Mouse (Mus musculus) midbrain, embryonic 14.5 days (tissue): ENCODE measurements around the gene Wdr81. TPM values are rescaled to one million over a fixed set of nuclear protein-coding genes. Genes with fewer than 3 reads are reported as not detected.

Experiments
- ATAC-seq: fragments of 200-750 bp; cut with Nextera tagmentation; 2 replicates; pipeline ENCODE4 v1.8.0; 2017; ENCODE audit warnings: moderate number of reproducible peaks, moderate library complexity; ENCODE audit not compliant: low FRiP score, low TSS enrichment
- DNase-seq: peaks from one replicate; pipeline ENCODE4 v3.0.0-alpha.2; 2015
- H3K27ac ChIP-seq: fragments of 300-500 bp; sonication (generic); replicated peaks from 2 replicates; pipeline ENCODE4 v1.5.1; 2014; ENCODE audit warnings: mild to moderate bottlenecking, low read depth, low read length, moderate library complexity
- H3K27me3 ChIP-seq: fragments of 300-500 bp; sonication (generic); 2 replicates; pipeline ENCODE4 v1.6.1; 2014; ENCODE audit warnings: low read length, control low read depth, mixed read lengths; ENCODE audit not compliant: control insufficient read depth, insufficient read depth
- H3K36me3 ChIP-seq: fragments of 300-500 bp; sonication (generic); 2 replicates; pipeline ENCODE4 v1.6.1; 2014; ENCODE audit warnings: low read length, control low read depth; ENCODE audit not compliant: control insufficient read depth, insufficient read depth
- H3K4me1 ChIP-seq: fragments of 300-500 bp; sonication (generic); 2 replicates; pipeline ENCODE4 v1.6.1; 2014; ENCODE audit warnings: mild to moderate bottlenecking, antibody characterized with exemption, low read length, control low read depth; ENCODE audit not compliant: control insufficient read depth, insufficient read depth
- H3K4me2 ChIP-seq: fragments of 300-500 bp; sonication (generic); 2 replicates; pipeline ENCODE4 v1.6.1; 2014; ENCODE audit warnings: mild to moderate bottlenecking, low read length, moderate library complexity
- H3K4me3 ChIP-seq: fragments of 300-500 bp; sonication (generic); replicated peaks from 2 replicates; pipeline ENCODE4 v1.5.1; 2014; ENCODE audit warnings: low read depth, low read length
- H3K9ac ChIP-seq: fragments of 300-500 bp; sonication (generic); replicated peaks from 2 replicates; pipeline ENCODE4 v1.6.1; 2014; ENCODE audit warnings: mild to moderate bottlenecking, low read length, moderate library complexity
- H3K9me3 ChIP-seq: fragments of 300-500 bp; sonication (generic); 2 replicates; pipeline ENCODE4 v1.6.1; 2016; ENCODE audit warnings: low read length, control low read depth, mixed read lengths; ENCODE audit not compliant: control insufficient read depth
- WGBS: fragments of 180-500 bp; shearing (Covaris S2); extraction: QIAGEN DNeasy Blood & Tissue Kit; methylation state at CpG from one replicate; pipeline ENCODE4 v1.1.7; 2014; 5-methylcytosine and 5-hydroxymethylcytosine counted together
- polyA plus RNA-seq: library from polyadenylated mRNA; unstranded; fragments of >200 nt; fragmentation: Nextera tagmentation; extraction: Ambion mirVana; gene quantifications from 2 replicates; pipeline ENCODE4 v1.2.1, GENCODE M21; 2014

Wdr81 gene
- polyA plus RNA-seq = 5.7 and 7.4 TPM in 2 replicates

DNA sequence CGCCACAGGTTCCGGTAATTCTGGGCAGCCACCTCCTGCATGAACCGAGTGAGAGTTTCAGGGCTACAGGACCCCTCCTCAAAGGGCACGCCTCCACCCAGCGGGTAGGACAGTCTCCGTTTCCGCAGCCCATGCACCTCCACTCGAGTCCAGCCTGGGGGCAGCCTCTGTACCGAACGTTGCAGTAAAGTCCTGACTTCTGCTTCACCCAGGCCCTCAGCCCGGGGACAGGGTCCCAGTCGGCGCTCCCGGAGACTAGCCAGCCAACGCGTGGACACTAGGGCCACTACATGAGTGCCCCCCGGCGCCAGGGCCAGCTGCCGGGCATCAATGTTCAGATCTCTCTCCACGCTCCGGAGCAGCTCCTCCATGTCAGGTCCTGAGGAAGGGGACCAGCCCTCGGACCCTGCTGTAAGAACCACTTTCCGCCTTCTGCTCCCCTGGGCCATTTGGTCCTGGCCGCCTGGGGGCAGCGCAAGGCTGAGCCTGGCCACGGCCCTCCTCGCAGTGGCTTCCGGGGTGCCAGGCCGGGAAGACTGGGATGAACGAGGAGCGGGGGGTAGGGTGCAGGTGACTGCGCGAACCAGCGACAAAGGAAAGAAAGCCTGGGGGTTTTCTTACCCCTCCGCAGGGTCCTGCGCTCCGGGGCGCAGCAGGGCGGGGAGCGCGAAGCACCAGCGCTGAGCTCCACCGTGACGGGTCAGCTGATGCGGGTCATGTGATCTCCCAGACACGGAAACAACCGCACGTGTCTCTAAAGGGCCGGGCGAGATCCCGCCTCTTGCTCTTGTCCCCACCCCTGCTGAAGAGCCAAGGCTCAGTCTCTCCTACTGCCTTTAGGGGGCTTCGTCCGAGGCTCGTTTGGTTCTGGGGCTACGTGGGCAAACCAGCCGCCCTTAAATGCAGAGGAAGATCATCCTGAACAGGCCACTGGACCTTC, at the start of gene Wdr81:
Gene Wdr81, minus strand, starts transcription at position 727 of the 940 bp plus-strand sequence.
- Histone ChIP-seq H3K27ac (peak within 1 kb of the TSS; percentile 53; the same call in 1 of the 2 replicates), H3K4me1 (peaks cover 12% of the 10 kb centered on the region), H3K9me3 (no peaks in the 10 kb centered on the region), H3K36me3 (peaks cover 14% of the 10 kb centered on the region), H3K9ac (peak within 1 kb of the TSS; percentile 75), H3K4me2 (peak within 1 kb of the TSS; percentile 100), H3K27me3 (no peaks in the 10 kb centered on the region), H3K4me3 (peak within 1 kb of the TSS; percentile 66)
- peak; percentile 93 for ATAC-seq
- DNase-seq = peak; percentile 94
- WGBS = 3% methylated on average over 56 of the region's 56 CpGs

DNA sequence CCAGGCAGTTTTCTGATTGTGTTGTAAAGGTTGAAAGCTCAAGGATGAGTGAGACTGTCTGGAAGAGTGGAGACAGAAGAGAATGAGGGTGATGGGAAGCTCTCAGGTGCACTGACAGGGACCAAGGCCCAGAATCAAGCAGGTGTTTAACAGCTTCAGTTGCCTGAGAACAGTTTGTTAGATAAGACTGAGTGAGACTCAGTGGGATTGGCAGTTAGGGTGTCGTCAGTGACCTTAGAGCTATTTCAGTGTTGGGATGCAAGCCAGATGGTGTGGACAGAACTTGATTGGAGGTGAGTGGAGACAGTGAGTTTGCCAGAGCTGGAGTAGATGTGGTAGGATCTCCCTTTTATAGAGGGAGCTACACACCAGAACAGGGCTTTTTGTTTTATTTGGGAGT, 43.6 kb upstream of the Wdr81 start:
- Histone ChIP-seq H3K4me1 (no peaks in the 10 kb centered on the region), H3K9me3 (no peaks in the 10 kb centered on the region), H3K27me3 (no peaks in the 10 kb centered on the region), H3K36me3 (peaks cover 100% of the 10 kb centered on the region), H3K9ac (no peak overlapping the region), H3K27ac (no peak overlapping the region), H3K4me3 (no peak overlapping the region), H3K4me2 (no peak overlapping the region)
- DNase-seq = no peak
- WGBS = 88% methylated on average over 1 of the region's 1 CpGs
- no peak for ATAC-seq

DNA sequence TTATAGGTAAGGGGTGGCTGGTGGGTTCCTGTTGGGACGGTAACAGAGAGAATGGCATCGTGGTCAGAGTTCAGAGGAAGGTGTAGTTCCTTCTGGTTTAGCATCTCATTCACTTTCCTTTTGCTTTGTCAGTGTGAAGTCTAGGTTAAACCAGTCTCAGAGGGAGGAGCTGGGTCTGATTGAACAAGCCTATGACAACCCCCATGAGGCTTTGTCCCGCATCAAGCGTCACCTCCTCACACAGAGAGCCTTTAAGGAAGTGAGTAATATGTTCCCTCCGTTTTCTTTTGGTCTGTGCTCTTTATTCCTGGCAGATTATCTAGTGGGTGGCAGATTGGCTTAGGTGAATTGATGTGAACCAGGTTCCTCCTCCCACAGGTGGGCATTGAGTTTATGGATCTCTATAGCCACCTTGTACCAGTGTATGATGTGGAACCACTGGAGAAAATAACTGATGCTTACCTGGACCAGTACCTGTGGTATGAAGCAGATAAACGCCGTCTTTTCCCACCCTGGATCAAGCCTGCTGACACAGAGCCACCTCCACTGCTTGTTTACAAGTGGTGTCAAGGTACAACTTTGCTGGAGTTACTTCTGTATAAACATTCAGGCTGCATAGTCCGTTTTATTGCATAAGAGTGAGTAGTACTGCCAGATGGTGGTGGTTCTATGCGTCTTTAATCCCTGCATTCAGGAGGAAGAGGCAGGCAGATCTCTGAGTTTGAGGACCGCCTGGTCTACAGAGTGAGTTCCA, 40.0 kb upstream of the Wdr81 start:
- Histone ChIP-seq H3K27me3 (no peaks in the 10 kb centered on the region), H3K36me3 (peaks cover 100% of the 10 kb centered on the region), H3K4me1 (no peaks in the 10 kb centered on the region), H3K4me3 (no peak overlapping the region), H3K9me3 (no peaks in the 10 kb centered on the region), H3K4me2 (no peak overlapping the region), H3K27ac (no peak overlapping the region), H3K9ac (no peak overlapping the region)
- DNase-seq (no peak), ATAC-seq (no peak)
- 93% methylated on average over 10 of the region's 10 CpGs for WGBS

DNA sequence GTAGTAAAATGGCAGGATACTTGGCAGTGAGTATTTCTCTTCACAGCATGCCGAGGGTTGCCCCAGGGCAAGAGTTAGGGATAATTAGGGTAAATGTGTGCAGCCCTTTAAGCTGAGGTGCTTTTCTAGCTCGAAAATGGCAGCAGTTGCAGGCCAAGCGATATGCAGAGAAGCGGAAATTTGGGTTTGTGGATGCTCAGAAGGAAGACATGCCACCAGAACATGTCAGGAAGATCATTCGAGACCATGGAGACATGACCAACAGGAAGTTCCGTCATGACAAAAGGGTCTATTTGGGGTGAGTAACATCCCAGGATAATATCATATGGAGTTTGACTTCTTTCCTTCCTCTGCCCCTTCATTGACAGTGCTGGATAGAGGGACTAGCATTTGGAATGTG, 33.0 kb upstream of the Wdr81 start:
- WGBS = 51% methylated on average over 6 of the region's 6 CpGs
- peak overlapping the region; percentile 98 for H3K4me2 ChIP-seq
- H3K27ac ChIP-seq = no peak overlapping the region
- peaks cover 12% of the 10 kb centered on the region for H3K4me1 ChIP-seq
- peak overlapping the region; percentile 94 for H3K9ac ChIP-seq
- H3K36me3 ChIP-seq = peaks cover 39% of the 10 kb centered on the region
- H3K9me3 ChIP-seq = no peaks in the 10 kb centered on the region
- ATAC-seq (no peak), DNase-seq (no peak)
- no peaks in the 10 kb centered on the region for H3K27me3 ChIP-seq
- H3K4me3 ChIP-seq = peak overlapping the region; percentile 99

DNA sequence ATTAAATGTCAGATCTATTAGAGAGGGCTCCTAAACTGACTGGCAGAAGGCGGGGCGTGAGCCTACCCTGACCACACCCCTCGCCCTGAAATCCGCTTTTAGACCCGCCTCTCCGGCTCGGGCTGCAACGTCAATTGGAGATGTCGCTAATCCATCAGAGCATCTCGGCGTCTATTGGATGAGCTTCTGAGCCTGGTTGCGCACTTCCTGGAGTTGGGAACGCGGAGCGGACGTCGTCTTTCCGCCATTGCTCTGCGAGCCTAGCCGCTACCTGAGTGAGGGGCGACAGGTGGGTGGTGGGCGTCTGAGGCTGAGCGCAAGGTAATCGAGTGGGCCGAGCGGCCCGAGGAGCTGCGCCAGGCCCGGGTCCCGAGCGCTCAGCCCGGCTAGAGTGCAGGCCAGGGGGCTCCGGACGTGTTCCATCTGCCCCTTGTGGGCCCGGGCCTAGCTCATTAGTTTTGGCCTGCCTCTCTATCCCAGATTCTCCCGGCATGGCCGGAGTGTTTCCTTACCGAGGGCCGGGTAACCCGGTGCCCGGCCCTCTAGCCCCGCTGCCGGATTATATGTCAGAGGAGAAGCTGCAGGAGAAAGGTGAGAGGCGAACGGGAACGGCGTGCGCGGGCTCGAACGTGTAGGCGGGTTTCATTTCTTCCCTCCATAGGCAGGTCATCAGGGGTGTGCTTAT, 32.2 kb upstream of the Wdr81 start, which contains the start of gene Prpf8:
Gene Prpf8, plus strand, starts transcription at position 216 of the 685 bp plus-strand sequence.
- Histone ChIP-seq H3K4me2 (peak within 1 kb of the TSS; percentile 98), H3K27ac (peak within 1 kb of the TSS; percentile 78), H3K9ac (peak within 1 kb of the TSS; percentile 94), H3K4me1 (peaks cover 12% of the 10 kb centered on the region), H3K4me3 (peak within 1 kb of the TSS; percentile 99), H3K27me3 (no peaks in the 10 kb centered on the region), H3K36me3 (peaks cover 32% of the 10 kb centered on the region), H3K9me3 (no peaks in the 10 kb centered on the region)
- DNase-seq = peak; percentile 98
- WGBS = under 1% methylated on average over 52 of the region's 52 CpGs
- ATAC-seq = peak; percentile 99

GRCm38 (mm10) chr11:75486192-75486591, 31.7 kb upstream of the Wdr81 start:
- H3K27me3 ChIP-seq = no peaks in the 10 kb centered on the region
- H3K4me1 ChIP-seq = peaks cover 12% of the 10 kb centered on the region
- H3K36me3 ChIP-seq = peaks cover 26% of the 10 kb centered on the region
- peak overlapping the region; percentile 98 for H3K4me2 ChIP-seq
- no peaks in the 10 kb centered on the region for H3K9me3 ChIP-seq
- ATAC-seq = peak; percentile 31; the same call in 1 of the 2 replicates
- 0 out of 2 replicates have a peak overlapping the region, but pooled peaks have one; percentile 13 for H3K4me3 ChIP-seq
- WGBS = 20% methylated on average over 3 of the region's 3 CpGs
- no peak overlapping the region for H3K9ac ChIP-seq
- no peak for DNase-seq
- H3K27ac ChIP-seq = peak overlapping the region; percentile 37; the same call in 1 of the 2 replicates

DNA sequence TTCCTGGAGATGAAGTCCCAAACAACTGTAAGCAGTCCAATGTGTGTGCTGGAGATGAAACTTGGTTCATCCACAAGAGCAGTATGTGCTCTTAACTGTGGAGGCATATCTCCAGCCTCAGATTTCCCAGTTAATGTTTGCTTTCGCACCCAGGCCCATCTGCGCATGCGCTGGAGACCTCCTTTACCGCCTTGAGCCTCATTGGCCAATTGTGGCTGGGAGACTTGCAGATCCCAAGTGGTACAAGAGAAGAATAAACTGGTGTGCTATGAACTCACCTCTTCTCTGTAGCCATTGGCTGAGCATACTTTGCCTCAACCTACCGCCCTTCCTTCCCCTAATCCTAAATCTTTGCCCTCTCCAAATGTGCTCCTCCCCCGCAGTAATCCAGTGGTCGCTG, 18.9 kb upstream of the Wdr81 start:
- Histone ChIP-seq H3K4me1 (no peaks in the 10 kb centered on the region), H3K27me3 (no peaks in the 10 kb centered on the region), H3K9ac (no peak overlapping the region), H3K4me3 (no peak overlapping the region), H3K36me3 (no peaks in the 10 kb centered on the region), H3K4me2 (no peak overlapping the region), H3K27ac (no peak overlapping the region), H3K9me3 (no peaks in the 10 kb centered on the region)
- ATAC-seq (no peak), DNase-seq (no peak)
- 62% methylated on average over 7 of the region's 7 CpGs for WGBS

DNA sequence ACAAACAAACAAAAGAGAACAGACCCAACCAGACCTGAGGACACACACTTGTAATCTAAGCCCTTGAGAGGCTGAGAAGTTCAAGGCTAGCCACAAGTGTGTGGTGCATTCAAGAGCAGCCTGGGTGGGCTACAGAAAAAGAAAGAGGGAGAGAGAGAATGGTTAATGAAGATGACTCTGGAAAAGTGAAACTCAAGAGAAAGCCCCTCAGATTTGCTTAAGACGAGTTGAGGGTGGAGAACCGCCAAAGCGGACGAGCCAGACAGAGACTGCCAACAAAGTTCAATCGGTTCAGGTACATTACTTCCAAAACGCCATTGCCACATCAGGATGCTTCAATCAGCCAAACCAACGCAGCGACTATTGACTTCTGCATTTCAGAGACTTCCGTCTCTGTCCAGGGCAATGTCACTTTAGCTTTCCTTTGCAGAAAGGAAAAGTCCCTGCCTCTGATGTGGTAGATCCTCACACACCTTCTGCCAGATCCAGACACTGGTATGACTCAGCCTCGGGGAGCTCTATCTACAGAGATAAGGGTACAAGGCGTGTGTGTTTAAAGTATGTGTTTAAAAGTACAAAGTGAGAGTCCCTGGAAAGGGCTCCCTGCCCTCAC, 18.1 kb upstream of the Wdr81 start:
- H3K27ac ChIP-seq = no peak overlapping the region
- WGBS = 89% methylated on average over 11 of the region's 11 CpGs
- no peaks in the 10 kb centered on the region for H3K9me3 ChIP-seq
- H3K4me2 ChIP-seq = no peak overlapping the region
- DNase-seq = no peak
- no peak overlapping the region for H3K9ac ChIP-seq
- no peaks in the 10 kb centered on the region for H3K36me3 ChIP-seq
- no peak overlapping the region for H3K4me3 ChIP-seq
- H3K4me1 ChIP-seq = 0 out of 2 replicates have a peak, but pooled peaks cover 3% of the 10 kb centered on the region
- no peak for ATAC-seq
- no peaks in the 10 kb centered on the region for H3K27me3 ChIP-seq
